Comparison of ENCODE assay signal across 11 mouse cellular contexts in genomic region chr2:93906316-93906715, GRCm38 (mm10). TPM values are rescaled to one million over a fixed set of nuclear protein-coding genes. Genes with fewer than 3 reads are reported as not detected.
DNase-seq lines count a peak whose midpoint lies in the region; ATAC-seq and TF ChIP-seq lines count a peak whose summit lies in the region.
"Had no signal": no experiment of that assay in that cellular context is flagged by ENCODE, and none has a peak within 500 bp of the region (broad histone marks: within the 10 kb centered on the region; RNA-seq: fewer than 3 reads in every experiment).

No protein-coding gene starts in this region.

- TF ChIP-seq POLR2A in olfactory bulb, adult 2 months (IDR thresholded peaks at IDR 0.05; ENCODE audit: insufficient read depth, low read depth, low read length), result no peak

- WGBS in forebrain, embryonic 13.5 days, result 39% methylated on average over 4 of the region's 4 CpGs
- WGBS in forebrain, embryonic 11.5 days, result 29% methylated on average over 4 of the region's 4 CpGs
- WGBS in olfactory bulb, adult 2 months, result 77% methylated on average over 4 of the region's 4 CpGs

- no peak for DNase-seq in forebrain, embryonic 11.5 days (ENCODE audit: low spot score)
- peak; percentile 39 for DNase-seq in lung, postnatal 14 days
- no peak for DNase-seq in lung, postnatal 4 days
- peak; percentile 47 to 63 for DNase-seq in gastrocnemius, postnatal 36 days

- H3K27me3 ChIP-seq in forebrain, embryonic 13.5 days, result no peaks in the 10 kb centered on the region
- no peaks in the 10 kb centered on the region for H3K27me3 ChIP-seq in forebrain, embryonic 11.5 days (ENCODE audit: control insufficient read depth, insufficient read depth, low read length)
- H3K27me3 ChIP-seq: embryonic facial prominence, embryonic 12.5 days; lung, embryonic 15.5 days had no signal

- H3K4me3 ChIP-seq in forebrain, embryonic 13.5 days, result no peak overlapping the region
- no peak overlapping the region for H3K4me3 ChIP-seq in forebrain, embryonic 11.5 days (ENCODE audit: low read depth, low read length)
- no peak overlapping the region for H3K4me3 ChIP-seq in olfactory bulb, adult 2 months (ENCODE audit: insufficient read depth, low read depth, low read length)
- H3K4me3 ChIP-seq: embryonic facial prominence, embryonic 12.5 days; lung, embryonic 15.5 days had no signal

- no peaks in the 10 kb centered on the region for H3K36me3 ChIP-seq in forebrain, embryonic 13.5 days (ENCODE audit: poor library complexity, severe bottlenecking)
- H3K36me3 ChIP-seq in forebrain, embryonic 11.5 days (ENCODE audit: control insufficient read depth, insufficient read depth, low read length), result no peaks in the 10 kb centered on the region
- H3K36me3 ChIP-seq: embryonic facial prominence, embryonic 12.5 days; lung, embryonic 15.5 days had no signal

- peaks cover 25% of the 10 kb centered on the region for H3K4me1 ChIP-seq in forebrain, embryonic 13.5 days
- no peaks in the 10 kb centered on the region for H3K4me1 ChIP-seq in forebrain, embryonic 11.5 days (replicated peaks; ENCODE audit: control insufficient read depth, insufficient read depth, low read length)
- H3K4me1 ChIP-seq in olfactory bulb, adult 2 months (ENCODE audit: control insufficient read depth, insufficient read depth, low read length), result peaks cover 28% of the 10 kb centered on the region
- H3K4me1 ChIP-seq: lung, embryonic 15.5 days had no signal

- no peaks in the 10 kb centered on the region for H3K9me3 ChIP-seq in forebrain, embryonic 13.5 days (replicated peaks)
- H3K9me3 ChIP-seq in forebrain, embryonic 11.5 days (ENCODE audit: control insufficient read depth, low read length), result no peaks in the 10 kb centered on the region
- H3K9me3 ChIP-seq: embryonic facial prominence, embryonic 12.5 days; lung, embryonic 15.5 days had no signal

- no peak overlapping the region for H3K27ac ChIP-seq in forebrain, embryonic 13.5 days
- no peak overlapping the region for H3K27ac ChIP-seq in forebrain, embryonic 11.5 days (ENCODE audit: low read depth, low read length)
- 0 out of 2 replicates have a peak overlapping the region, but pooled peaks have one; percentile 36 for H3K27ac ChIP-seq in olfactory bulb, adult 2 months (ENCODE audit: insufficient read depth, low read depth, low read length)
- H3K27ac ChIP-seq: embryonic facial prominence, embryonic 12.5 days; lung, embryonic 15.5 days had no signal

- H3K9ac ChIP-seq in forebrain, embryonic 13.5 days, result peak overlapping the region; percentile 30; the same call in 1 of the 2 replicates
- H3K9ac ChIP-seq in forebrain, embryonic 11.5 days (ENCODE audit: low read length), result no peak overlapping the region
- H3K9ac ChIP-seq: embryonic facial prominence, embryonic 12.5 days; lung, embryonic 15.5 days had no signal

- no peak overlapping the region for H3K4me2 ChIP-seq in forebrain, embryonic 13.5 days
- H3K4me2 ChIP-seq in forebrain, embryonic 11.5 days (ENCODE audit: low read depth, low read length, severe bottlenecking), result no peak overlapping the region
- H3K4me2 ChIP-seq: embryonic facial prominence, embryonic 12.5 days; lung, embryonic 15.5 days had no signal

- TF ChIP-seq CTCF in olfactory bulb, adult 2 months (IDR thresholded peaks at IDR 0.05; ENCODE audit: insufficient read depth, low read depth, low read length), result no peak

- ATAC-seq in forebrain, embryonic 13.5 days, result no peak
- no peak for ATAC-seq in forebrain, embryonic 11.5 days (replicated peaks; ENCODE audit: low FRiP score)
- ATAC-seq in erythroblast, adult 5-6 weeks (replicated peaks; ENCODE audit: low FRiP score, poor library complexity, severe bottlenecking), result no peak
- ATAC-seq in megakaryocyte-erythroid progenitor cell, adult 5-6 weeks (replicated peaks; ENCODE audit: low FRiP score, low TSS enrichment, poor library complexity, severe bottlenecking), result no peak

- intact Hi-C loops in gastrocnemius, postnatal 36 days (cut with DNase I), result no loop called here

RNA-seq across cellular contexts. Expression of gene Accsl, which starts 37.4 kb away (rescaled TPM):
- polyA plus RNA-seq in forebrain, embryonic 13.5 days (2015; fragmentation: Nextera tagmentation; extraction: Ambion mirVana), result 0.28 and 0.98 TPM in 2 replicates
- polyA plus RNA-seq in forebrain, embryonic 11.5 days (2014; fragmentation: Nextera tagmentation; extraction: Ambion mirVana), result 0.09 TPM in 1 of 2 replicates, not detected in the other
- total RNA-seq in gastrocnemius, postnatal 36 days (2021), result not detected
- polyA plus RNA-seq in olfactory bulb, adult 2 months (2012; ENCODE audit: insufficient read depth, insufficient read length, low replicate concordance, missing spikeins), result not detected in 2 replicates
- not detected in 2 replicates for total RNA-seq in erythroblast, adult 5-6 weeks (2015; ENCODE audit: low replicate concordance)
- total RNA-seq in erythroblast, adult 5-6 weeks (2017; ENCODE audit: low replicate concordance), result not detected in 2 replicates
- total RNA-seq in megakaryocyte-erythroid progenitor cell, adult 5-6 weeks (2014; fragmentation: Nextera tagmentation), result not detected in 2 replicates
- not detected in 2 replicates for total RNA-seq in megakaryocyte-erythroid progenitor cell, adult 5-6 weeks (2017)
- polyA plus RNA-seq: embryonic facial prominence, embryonic 12.5 days; testis, adult 2 months had no signal

RNA-seq across cellular contexts. Expression of gene Gm13889, which starts 50.7 kb away (rescaled TPM):
- 17.7 and 22.3 TPM in 2 replicates for polyA plus RNA-seq in forebrain, embryonic 13.5 days (2015; fragmentation: Nextera tagmentation; extraction: Ambion mirVana)
- 8.5 and 11.2 TPM in 2 replicates for polyA plus RNA-seq in forebrain, embryonic 11.5 days (2014; fragmentation: Nextera tagmentation; extraction: Ambion mirVana)
- total RNA-seq in gastrocnemius, postnatal 36 days (2021), result 1 to 10 TPM; 6.1 to 7.6 TPM
- polyA plus RNA-seq in olfactory bulb, adult 2 months (2012; ENCODE audit: insufficient read depth, insufficient read length, low replicate concordance, missing spikeins), result not detected in 2 replicates
- total RNA-seq in erythroblast, adult 5-6 weeks (2015; ENCODE audit: low replicate concordance), result not detected in 2 replicates
- not detected in 2 replicates for total RNA-seq in erythroblast, adult 5-6 weeks (2017; ENCODE audit: low replicate concordance)
- total RNA-seq in megakaryocyte-erythroid progenitor cell, adult 5-6 weeks (2014; fragmentation: Nextera tagmentation), result not detected in 2 replicates
- not detected in 2 replicates for total RNA-seq in megakaryocyte-erythroid progenitor cell, adult 5-6 weeks (2017)

RNA-seq across cellular contexts. Expression of gene Accs, which starts 56.6 kb away (rescaled TPM):
- polyA plus RNA-seq in forebrain, embryonic 13.5 days (2015; fragmentation: Nextera tagmentation; extraction: Ambion mirVana), result 8.1 and 10.1 TPM in 2 replicates
- polyA plus RNA-seq in forebrain, embryonic 11.5 days (2014; fragmentation: Nextera tagmentation; extraction: Ambion mirVana), result 7.7 and 11.1 TPM in 2 replicates
- 1 to 10 TPM; 3.2 to 4.0 TPM for total RNA-seq in gastrocnemius, postnatal 36 days (2021)
- polyA plus RNA-seq in olfactory bulb, adult 2 months (2012; ENCODE audit: insufficient read depth, insufficient read length, low replicate concordance, missing spikeins), result not detected in 2 replicates
- total RNA-seq in erythroblast, adult 5-6 weeks (2015; ENCODE audit: low replicate concordance), result 3.3 and 6.3 TPM in 2 replicates
- total RNA-seq in erythroblast, adult 5-6 weeks (2017; ENCODE audit: low replicate concordance), result 1.4 and 1.8 TPM in 2 replicates
- total RNA-seq in megakaryocyte-erythroid progenitor cell, adult 5-6 weeks (2014; fragmentation: Nextera tagmentation), result 2.6 and 3.0 TPM in 2 replicates
- total RNA-seq in megakaryocyte-erythroid progenitor cell, adult 5-6 weeks (2017), result 4.8 and 5.3 TPM in 2 replicates

Comparison
In these comparisons a context has a peak if more than half of its experiments do, and no peak if none do; other contexts are left out.
1. DNase-seq: peak in lung, postnatal 14 days (single experiment) and gastrocnemius, postnatal 36 days (2 of 2); none in forebrain, embryonic 11.5 days (single experiment) and lung, postnatal 4 days (0 of 2).
2. RNA of gene Gm13889, which starts 50.7 kb away (total RNA-seq): 6.1 to 7.6 TPM in gastrocnemius, postnatal 36 days; not detected in erythroblast, adult 5-6 weeks and not detected in megakaryocyte-erythroid progenitor cell, adult 5-6 weeks; every median in the first group is over 4 times any median in the second.